Mouse (Mus musculus) megakaryocyte, adult 5-6 weeks (primary cell): ENCODE measurements around the gene Rab44. TPM values are rescaled to one million over a fixed set of nuclear protein-coding genes. Genes with fewer than 3 reads are reported as not detected.

ENCODE experiments used
- ATAC-seq: 2 replicates; pipeline ENCODE4 v1.8.0; 2016; ENCODE audit warnings: mild to moderate bottlenecking, inconsistent platforms; ENCODE audit not compliant: poor library complexity, severe bottlenecking
- total RNA-seq, 2 experiments: library from RNA; stranded (forward) in 1 of 2; stranded (reverse) in 1 of 2; fragments of 153-499, 151-499 nt in 1 of 2; fragments of 221-1000, 200-1000 nt in 1 of 2; gene quantifications; 2 replicates each; pipeline versions ENCODE4 v1.2.3 to v1.2.4; 2015 to 2017

Rab44 gene
- total RNA-seq, 2 experiments from 2014 or later = 52.2 to 105 TPM

DNA sequence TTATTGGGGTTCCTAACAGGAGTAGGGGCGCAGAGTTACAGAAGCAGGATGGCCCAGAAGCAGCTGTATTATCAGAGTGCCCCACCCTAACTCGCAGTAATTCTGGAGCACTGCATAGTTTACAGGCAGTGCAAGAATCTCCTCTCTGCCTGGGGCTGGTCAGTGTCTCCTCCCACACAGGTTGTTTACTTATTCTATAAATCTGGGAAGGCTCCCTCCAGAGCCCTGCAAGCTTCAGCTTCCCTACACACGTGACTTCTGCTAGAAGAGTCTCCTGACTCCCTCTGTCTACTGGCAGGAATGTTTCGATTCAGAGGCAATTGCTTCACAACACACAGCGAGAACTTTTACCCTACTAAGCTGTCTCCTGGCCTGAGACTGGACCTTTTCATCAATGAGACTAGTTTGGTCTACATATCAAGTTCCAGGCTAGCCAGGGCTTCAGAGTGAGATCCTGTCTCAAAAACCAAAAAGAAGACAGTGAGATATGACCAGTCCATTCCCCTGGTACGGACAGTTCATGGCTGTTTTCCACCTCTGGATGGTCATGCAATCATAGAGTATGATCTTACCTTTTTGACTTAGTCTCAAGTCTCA lies 9.7 kb downstream of the Rab44 start:
- no peak for ATAC-seq

DNA sequence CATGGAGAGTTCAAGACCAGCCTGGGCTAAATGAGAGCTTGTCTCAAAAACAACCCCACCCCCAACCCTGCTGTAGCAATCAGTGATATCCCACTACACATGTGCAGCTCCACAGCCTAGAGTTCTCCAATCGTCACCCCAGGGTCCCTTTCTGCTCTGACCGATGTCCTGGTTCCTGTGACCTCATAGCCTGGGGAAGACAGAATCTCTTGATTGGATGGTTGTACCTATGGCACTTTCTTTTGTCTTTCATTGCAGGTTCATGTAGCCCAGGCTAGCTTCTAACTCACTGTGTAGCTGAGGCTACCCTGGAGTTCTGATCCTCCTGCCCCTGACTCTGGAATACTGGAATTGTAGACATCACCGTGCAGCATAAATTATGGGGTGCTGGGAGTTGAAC lies 12.6 kb downstream of the Rab44 start:
- ATAC-seq = no peak

DNA sequence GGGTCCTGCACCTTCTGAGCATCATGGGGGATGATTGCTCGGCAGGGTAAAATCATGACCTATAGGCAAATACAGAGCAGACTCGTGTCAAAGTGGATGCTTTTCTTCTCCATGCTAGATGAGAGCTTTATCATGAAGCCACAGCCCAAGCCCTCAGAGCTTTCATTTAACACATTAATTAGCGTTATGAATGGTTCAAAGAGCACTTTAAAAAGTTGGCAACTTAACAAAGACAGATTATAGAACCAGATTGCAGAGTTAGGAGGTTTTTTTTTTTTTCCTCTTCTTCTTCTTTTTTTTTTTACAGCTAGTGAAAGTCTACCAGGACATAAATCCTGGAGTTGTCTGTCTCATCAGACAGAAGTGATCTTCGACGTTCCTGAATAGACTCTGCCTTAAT lies 15.4 kb downstream of the Rab44 start:
- no peak for ATAC-seq

DNA sequence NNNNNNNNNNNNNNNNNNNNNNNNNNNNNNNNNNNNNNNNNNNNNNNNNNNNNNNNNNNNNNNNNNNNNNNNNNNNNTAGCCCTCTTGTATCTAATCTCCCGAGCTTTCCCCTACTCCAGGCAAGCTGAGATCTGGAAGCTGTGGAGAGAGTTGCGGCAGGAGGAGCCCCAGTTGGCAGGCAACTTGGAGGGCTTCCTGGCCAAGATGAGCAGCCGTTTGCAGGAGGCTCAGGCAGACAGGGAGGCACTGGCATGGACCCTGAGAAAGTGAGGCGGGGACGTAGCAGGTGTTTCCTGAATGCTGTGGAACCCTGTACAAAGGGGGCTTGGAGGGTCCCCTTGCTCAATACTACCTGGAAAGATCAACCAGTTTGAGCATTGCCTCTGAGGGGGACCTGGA lies 21.1 kb downstream of the Rab44 start:
- no peak for ATAC-seq

DNA sequence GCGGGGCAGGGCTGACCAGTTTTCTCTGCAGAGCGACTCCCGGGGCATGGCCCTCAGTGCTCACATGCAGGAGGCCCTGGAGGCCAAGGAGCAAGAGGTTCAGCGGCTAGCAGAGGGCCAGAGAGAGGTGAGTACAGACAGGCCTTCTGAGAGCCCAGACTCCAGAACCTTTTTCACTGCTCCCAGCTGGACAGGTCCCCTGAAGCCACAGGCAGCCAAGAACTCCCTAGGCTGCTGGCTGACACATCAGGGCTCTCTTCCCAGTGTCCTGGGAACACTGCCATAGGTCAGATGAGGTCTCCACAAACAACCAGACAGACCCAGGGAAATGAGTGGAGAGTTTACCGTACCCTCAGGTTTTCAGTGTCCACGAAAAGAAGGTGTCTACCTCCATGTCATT lies 22.3 kb downstream of the Rab44 start:
- no peak for ATAC-seq

DNA sequence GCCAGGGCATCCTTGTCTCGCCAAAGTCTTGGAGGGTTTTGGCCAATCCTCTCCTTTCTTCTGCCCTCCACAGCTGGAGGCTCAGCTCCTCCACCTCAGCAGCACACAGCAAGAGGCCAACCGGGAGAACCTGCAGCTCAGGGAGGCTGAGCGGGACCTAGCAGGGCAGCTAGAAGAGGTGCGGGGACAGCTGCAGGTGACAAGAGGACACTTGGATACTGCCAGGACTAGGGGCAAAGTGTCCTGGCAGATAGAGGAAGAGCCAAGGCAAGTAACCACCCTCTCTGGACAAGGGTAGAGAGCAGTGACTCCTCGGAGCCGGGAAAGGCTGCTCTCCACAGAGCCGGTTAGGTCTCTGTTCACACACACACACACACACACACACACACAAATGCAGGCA lies 24.0 kb downstream of the Rab44 start:
- ATAC-seq = no peak

DNA sequence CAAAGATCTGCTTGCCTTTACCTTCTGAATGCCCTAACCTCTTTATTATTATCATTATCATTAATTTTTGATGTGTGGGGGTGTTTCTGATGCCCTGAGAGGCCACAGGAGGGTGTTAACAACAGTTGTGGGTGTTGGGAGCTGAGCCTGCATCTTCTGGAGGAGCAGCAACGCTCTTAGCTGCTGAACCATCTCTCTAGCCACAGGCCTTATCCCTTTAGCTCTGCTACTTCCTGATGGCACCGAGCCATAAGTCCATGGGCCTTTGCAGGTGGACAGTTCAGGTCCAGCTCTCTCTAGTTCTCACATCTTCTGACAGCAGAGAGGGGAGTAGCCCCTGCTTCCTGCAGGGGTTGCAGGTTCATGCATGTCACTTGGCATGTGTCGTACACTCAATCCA lies 27.6 kb downstream of the Rab44 start:
- ATAC-seq = no peak

DNA sequence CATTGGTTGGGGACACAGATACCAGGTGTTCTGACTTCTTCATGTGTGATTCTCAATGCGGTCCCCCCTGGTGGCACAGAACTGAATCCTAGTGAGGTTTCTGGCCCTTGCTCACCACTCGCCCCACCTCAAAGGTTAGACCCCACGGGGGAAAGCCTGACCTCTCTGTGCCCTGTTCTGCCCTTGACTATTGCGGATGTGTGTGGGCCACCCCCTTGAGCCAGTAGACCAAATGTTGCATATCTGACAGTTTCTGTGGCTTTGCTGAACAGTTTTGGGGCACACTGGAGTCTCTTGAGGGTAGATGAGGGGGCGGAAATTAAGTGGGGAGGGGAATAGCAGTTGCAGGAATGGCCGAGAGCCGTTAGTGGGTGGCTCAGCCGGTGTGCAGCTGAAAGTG lies 29.3 kb downstream of the Rab44 start:
- ATAC-seq = no peak

DNA sequence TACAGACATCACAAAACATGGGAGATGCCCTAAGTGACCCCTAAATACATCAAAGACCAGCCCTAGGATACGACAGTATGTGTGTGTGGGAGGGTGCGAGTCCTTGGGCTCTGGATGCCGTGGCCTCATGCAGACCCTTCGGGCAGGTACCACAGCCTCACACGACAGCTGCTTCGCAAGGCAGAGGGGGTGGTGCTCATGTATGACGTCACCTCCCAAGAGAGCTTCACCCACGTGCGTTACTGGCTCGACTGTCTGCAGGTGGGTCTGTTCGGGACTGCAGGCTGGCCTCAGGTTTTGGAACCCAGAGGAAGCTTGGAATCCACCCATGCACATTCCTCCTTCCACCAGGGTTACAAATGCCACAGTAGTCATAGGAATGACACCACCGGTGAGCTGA lies 31.2 kb downstream of the Rab44 start:
- no peak for ATAC-seq

DNA sequence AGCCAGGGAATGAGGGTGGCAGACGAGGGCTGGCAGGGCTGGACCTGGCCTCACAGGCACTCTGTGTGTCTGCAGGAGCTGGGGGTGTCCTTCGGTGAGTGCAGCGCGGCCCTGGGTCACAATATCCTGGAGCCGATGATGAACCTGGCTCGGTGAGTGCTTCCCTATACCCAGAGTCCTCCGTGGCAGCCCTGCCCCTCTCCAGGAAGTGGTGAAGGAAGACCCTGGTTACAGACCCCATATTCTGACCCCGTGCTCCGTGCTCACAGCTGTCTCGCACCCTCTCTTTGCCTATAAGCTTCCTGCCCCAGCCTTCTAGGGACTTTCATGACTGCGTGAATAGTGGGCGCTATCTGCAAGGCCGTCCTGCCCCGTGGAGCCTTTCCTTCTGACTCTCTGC lies 33.3 kb downstream of the Rab44 start:
- no peak for ATAC-seq

DNA sequence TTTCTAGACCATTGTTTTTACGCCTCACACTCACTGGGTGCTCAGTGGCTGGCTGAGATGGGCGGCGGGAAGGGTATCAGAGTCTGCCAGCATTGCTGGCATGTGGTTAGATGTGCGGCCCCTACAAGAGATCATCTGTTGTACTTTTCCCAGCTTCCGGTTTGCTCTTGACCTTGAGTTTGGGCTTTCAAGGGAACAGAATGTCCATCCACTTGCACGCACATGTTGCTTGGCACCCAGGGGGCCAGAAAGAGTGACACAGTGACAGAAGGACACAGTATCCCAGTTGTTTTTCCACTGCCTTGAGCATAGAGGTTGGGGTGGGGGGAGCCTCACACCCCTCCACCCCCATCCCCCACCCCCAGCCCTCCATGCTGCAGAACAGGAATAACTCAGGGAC lies 33.8 kb downstream of the Rab44 start:
- ATAC-seq = no peak

DNA sequence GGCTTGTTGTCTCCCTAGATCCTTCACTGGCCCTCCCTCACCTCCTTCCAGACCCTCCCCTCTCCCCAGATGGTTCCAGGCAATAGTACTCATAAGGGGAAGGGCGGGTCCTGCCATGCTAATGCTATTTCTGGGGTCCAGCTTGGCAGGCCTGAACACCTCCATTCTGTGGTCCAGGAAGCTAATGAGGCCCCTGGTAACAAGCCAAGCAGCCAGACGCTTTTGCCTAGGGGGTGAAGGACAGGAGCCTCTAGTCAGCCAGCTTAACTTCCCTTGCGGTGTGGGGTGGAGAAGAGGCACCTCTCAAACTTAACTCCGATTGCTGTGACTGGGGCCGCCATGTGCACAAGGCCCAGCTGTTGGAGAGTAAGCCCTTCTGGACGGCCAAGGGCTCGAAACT lies 35.8 kb downstream of the Rab44 start:
- no peak for ATAC-seq

DNA sequence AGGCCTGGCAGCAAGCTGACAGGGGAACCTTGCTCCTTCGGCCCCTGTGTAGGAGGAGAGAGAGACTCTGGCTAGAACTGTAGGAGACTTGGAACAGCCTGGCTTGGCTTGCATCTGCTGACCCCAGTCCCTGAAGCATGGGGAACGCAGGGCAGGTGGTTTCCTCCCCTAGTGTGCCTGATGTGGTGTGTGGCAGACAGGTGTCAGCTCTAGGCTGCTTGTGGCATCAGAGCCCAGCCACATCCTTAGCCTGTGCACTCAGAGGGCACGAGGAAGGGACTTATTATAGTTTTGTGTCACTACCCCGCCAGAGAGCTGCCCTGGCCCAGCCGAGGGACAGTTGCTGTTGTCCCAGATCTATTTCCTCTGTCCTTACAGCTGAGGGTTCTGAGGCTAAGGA lies 38.6 kb downstream of the Rab44 start:
- ATAC-seq = peak; percentile 52

DNA sequence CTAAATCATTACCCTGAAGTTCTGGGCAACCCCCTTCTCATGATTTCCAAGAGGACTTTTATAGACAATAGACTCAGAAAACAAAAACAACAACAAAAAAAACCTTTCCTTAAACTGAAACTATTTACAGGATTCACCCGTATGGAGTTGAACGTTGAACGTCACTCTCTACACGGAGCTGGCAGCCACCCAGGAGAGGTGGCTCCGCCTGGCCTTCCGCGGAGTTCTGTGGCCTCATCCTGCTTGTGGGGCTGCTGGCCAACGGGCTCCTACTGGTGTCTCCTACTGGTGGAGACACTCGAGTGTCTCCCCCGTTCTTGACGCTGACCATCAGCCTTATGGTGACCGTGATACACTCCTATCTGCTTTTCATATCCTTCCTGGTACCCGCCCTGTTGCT lies 40.3 kb downstream of the Rab44 start:
- no peak for ATAC-seq

DNA sequence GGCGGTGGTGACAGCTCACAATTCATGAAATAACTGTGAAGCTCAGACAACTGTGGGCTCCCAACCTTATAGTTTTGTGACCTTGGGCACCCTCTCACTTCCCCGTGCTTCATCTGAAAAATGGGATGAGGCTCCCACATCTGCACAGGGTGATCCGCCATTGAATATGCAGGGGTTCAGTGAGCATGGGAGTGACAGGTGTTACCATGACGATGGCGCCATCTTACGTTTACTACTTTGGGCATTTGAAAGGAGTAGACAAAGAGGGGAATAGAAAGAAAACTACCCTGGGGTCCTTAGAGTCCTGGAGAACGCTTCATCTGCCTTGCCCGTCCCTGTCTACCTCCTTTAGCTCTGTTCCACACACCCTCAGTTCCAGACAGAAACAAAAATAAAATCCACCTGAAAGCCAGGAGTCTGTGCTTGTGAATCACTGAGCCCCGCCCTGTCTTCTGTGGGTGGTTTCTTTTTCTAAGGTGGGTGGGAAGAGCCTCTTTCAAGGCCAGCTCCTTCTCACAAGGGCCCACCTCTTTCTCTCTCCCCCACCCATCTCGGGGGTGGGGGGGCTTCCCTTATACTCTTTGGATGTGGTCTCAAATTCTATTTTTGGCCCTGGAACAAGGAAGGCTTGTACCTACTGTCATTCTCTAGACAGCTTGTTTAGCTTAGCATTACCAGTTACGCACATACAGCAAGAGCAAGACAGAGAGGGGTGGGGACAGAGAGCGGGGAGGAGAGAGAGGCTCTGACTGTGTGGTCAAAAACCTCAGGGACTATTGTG lies 41.6 kb downstream of the Rab44 start:
- ATAC-seq = no peak

DNA sequence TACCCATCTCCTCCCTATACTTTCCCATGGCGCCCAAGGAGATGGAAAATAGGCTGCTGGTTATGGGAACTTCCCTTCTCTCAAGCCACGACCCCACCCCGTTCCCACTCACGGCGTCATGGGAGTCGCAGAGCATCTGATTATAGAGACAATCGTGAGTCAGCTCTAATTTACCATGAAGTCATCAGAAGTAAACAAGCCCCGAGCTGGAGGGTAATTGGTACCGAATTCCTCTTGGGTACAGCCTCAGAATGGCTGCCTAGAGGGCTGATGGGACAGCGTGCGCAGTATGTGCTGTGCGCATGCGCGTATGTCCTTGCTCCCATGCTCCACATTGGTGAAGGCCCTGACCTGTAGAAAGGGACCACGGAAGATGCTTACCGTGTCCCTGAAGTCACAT lies 42.5 kb downstream of the Rab44 start:
- ATAC-seq = no peak

DNA sequence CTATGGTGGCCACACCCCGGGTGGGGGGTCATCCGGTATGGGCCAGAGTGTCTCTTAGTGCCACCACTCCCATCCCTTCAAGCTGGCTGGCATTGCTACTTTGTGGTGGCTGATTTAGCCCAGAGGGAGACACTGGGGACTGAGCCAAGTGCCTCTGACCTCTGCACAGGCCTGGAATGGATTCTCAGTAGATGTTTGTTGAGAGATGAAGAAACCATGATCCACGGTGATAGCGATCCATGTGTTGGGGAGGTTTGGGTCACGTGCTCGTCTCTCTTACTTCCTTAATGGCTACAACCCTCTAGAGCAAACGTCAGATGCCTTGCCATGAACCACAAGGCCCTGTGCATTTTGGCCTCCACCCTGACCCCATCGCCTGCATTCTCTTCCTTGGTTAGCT lies 42.9 kb downstream of the Rab44 start:
- no peak; the same call in 1 of the 2 replicates for ATAC-seq

DNA sequence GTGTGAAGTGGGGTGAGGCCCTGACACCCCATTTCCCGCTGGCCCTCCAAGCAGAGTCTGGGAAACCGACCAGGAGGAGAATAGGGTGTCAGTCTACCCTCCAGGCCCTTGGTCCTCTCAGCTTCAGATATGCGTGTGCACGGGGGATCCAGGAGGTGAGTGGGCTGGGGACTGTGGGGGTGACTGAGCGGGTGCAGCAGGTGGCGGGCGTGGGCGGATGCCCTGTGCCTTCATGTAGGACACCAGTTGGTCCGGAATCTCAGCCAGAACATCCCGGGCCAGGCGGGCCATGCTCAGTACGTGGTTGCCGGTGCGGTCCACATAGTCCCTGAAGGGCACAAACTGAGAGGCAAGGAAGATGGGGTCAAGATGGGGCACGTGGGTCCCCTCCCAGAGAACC lies 45.0 kb downstream of the Rab44 start:
- ATAC-seq = no peak

DNA sequence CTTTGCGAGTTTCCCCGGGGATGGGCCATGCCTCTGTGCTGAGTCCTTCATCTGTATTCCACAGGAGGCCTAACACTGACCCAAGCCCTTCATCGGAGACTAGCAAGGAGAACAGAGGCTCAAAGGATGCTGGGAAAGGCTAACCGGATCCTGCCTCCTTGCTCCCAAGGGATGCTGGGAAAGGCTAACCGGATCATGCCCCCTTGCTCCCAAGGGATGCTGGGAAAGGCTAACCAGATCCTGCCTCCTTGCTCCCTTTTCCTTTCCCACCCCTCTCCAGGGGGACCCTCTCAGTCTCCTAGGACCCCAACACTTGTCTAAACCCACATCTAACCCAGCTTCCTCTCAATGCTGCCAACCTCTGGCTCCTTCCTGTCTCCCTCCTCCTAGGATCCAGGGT lies 45.4 kb downstream of the Rab44 start:
- no peak for ATAC-seq

DNA sequence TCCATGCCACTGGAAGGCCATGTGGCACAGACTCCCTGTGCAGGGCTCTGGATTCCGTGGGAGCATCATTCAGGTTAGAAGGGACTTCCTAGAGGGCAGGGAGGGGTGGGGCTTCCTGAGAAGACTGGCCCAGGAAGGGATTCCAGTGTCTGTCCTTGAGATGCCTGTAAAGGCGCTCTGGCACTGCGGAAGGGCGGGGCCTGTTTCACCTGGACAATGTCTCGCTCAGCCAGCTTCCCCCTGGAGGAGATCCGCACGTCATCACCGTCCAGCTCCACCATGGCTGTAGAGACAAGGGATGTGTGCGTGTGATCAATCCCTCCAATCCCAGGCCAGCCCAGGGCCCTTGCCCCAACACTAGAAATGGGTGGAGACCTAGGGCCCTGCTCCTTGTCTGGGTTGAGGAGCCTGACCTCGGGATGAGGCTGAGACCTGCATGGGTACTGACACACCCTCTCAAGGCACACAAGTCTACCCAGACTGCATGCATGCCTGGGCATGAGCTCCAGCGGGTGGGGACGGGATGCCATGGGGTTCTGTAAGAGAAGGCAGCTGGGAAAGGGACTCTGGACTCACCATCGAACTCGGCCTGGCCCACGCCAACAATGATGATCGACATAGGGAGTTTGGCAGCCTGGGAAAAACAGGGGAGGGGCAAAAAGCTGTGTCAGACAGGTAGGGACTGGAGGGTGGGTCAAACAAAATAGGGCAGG lies 46.0 kb downstream of the Rab44 start:
- ATAC-seq = no peak

DNA sequence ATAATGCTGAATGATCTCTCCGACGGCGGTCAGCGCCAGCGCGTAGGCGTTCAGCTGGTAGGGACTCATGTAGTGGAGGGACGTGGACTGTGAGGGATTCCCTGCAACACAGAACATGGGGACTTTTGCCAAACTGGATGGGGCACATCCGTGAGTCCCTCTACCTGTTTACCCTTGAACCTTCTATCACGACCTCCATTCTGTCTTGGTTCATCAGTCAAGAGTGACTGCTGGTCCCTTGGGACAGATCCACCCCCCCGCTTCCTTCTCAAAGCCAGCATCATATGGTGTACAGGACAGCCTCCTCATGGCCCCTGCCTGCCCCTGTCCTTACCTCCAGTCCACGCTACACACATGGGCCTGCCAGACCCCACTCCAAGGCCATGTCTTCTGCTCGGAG lies 48.4 kb downstream of the Rab44 start:
- ATAC-seq = no peak

DNA sequence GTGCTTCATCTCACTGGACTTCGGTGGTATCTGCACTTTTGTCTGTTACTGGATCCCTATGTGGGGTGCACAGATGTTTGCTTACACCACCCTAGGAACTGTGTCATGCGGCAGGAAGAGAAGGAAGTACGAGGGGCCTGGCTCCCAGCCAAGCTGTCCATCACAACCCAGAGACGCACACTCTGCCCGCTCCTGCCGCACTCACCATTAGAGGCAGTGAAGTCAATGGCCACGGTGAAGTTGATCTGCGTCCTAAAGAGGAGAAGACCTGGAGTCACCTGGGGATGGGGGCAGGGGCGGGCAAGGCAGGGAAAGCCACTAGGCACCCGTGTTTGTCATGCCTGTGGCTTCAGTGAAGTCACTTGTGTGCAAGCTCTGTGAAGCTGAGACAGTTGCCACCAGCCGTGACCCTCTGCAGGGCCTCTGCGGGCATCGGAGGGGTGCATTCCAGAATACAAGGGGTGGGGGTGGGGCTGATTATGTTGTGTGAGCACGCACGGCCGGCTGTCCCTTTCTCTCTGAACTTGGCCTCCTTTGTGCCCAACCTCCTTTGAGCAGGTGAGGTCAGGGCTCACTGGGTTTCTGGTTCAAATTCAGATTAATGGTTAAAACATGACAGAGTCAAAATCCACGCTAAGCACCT lies 50.6 kb downstream of the Rab44 start:
- peak; percentile 84 for ATAC-seq
